Comparison of ENCODE assay signal across 8 mouse cellular contexts in the genomic region with DNA sequence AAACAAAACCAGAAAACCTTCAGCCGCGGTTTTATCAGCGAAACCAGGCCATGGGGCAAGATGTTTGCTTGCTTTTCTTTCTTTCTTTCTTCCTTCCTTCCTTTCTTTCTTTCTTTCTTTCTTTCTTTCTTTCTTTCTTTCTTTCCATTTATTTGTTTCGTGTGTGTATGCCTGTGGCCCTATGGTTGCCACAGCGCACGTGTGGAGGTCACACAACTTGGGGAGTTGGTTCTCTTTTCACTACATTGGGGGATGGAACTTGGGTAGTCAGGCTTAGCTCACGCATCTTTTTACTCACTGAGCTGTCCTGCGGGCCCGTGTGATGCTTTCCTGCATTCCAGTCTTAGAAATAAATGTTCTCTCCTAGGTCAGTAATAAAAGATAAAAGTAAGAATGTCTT. TPM values are rescaled to one million over a fixed set of nuclear protein-coding genes. Genes with fewer than 3 reads are reported as not detected.
A peak's percentile ranks its signal among the peaks of the same experiment; 100 is the strongest.
DNase-seq lines count a peak whose midpoint lies in the region; ATAC-seq and TF ChIP-seq lines count a peak whose summit lies in the region.

No protein-coding gene starts in this region.

- H3K9me3 ChIP-seq in hindbrain, embryonic 16.5 days (ENCODE audit: control insufficient read depth, low read length), result no peaks in the 10 kb centered on the region
- H3K9me3 ChIP-seq in midbrain, postnatal 0 days (ENCODE audit: low read length), result no peaks in the 10 kb centered on the region

- ATAC-seq in hindbrain, embryonic 16.5 days, result no peak
- no peak for ATAC-seq in midbrain, postnatal 0 days (ENCODE audit: low FRiP score)

- H3K9ac ChIP-seq in hindbrain, embryonic 16.5 days (ENCODE audit: low read depth, low read length), result no peak overlapping the region; the same call in 1 of the 2 replicates
- H3K9ac ChIP-seq in midbrain, postnatal 0 days (replicated peaks; ENCODE audit: low read length, poor library complexity, severe bottlenecking), result peak overlapping the region; percentile 97

- peak overlapping the region; percentile 93 for H3K27ac ChIP-seq in layer of hippocampus, adult 2 months
- no peak overlapping the region for H3K27ac ChIP-seq in cortical plate, adult 2 months (ENCODE audit: insufficient read depth, low read length)
- no peak overlapping the region for H3K27ac ChIP-seq in hindbrain, embryonic 16.5 days (ENCODE audit: low read depth, low read length)
- no peak overlapping the region for H3K27ac ChIP-seq in midbrain, postnatal 0 days (ENCODE audit: low read depth, low read length)

- peaks cover 11% of the 10 kb centered on the region; the same call in 1 of the 2 replicates for H3K4me1 ChIP-seq in cortical plate, adult 2 months (ENCODE audit: control insufficient read depth, insufficient read depth, low read length)
- peaks cover 22% of the 10 kb centered on the region for H3K4me1 ChIP-seq in hindbrain, embryonic 16.5 days (ENCODE audit: control insufficient read depth, insufficient read depth, low read depth, low read length)
- peaks cover 9% of the 10 kb centered on the region; the same call in 1 of the 2 replicates for H3K4me1 ChIP-seq in midbrain, postnatal 0 days (ENCODE audit: insufficient read depth, low read length)

- no peaks in the 10 kb centered on the region for H3K27me3 ChIP-seq in hindbrain, embryonic 16.5 days (replicated peaks; ENCODE audit: control insufficient read depth, insufficient read depth, low read length)
- H3K27me3 ChIP-seq in midbrain, postnatal 0 days (ENCODE audit: insufficient read depth, low read length), result no peaks in the 10 kb centered on the region

- peak overlapping the region; percentile 79 for H3K4me2 ChIP-seq in hindbrain, embryonic 16.5 days (ENCODE audit: low read length)
- peak overlapping the region; percentile 82 for H3K4me2 ChIP-seq in midbrain, postnatal 0 days (ENCODE audit: low read depth, low read length, poor library complexity, severe bottlenecking)

- peak overlapping the region; percentile 81 for H3K4me3 ChIP-seq in layer of hippocampus, adult 2 months
- peak overlapping the region; percentile 48 for H3K4me3 ChIP-seq in cortical plate, adult 2 months (ENCODE audit: insufficient read depth, low read length)
- peak overlapping the region; percentile 80 for H3K4me3 ChIP-seq in hindbrain, embryonic 16.5 days (ENCODE audit: low read length)
- peak overlapping the region; percentile 85 for H3K4me3 ChIP-seq in midbrain, postnatal 0 days (ENCODE audit: low read depth, low read length)

- TF ChIP-seq POLR2A in cortical plate, adult 2 months (IDR thresholded peaks at IDR 0.05; ENCODE audit: extremely low read depth, insufficient read depth, low read length), result no peak

- TF ChIP-seq CTCF in layer of hippocampus, adult 2 months (conservative IDR thresholded peaks at IDR 0.05), result no peak
- TF ChIP-seq CTCF in cortical plate, adult 2 months (IDR thresholded peaks at IDR 0.05; ENCODE audit: extremely low read depth, insufficient read depth, low read length), result no peak
- TF ChIP-seq CTCF in midbrain, postnatal 0 days (IDR thresholded peaks at IDR 0.05), result no peak

- no peak for DNase-seq in layer of hippocampus, adult 2 months (ENCODE audit: low spot score in 2 of 2)
- DNase-seq in layer of hippocampus, adult 18-20 months (ENCODE audit: low spot score in 2 of 2), result no peak
- no peak for DNase-seq in midbrain, postnatal 0 days (ENCODE audit: low spot score)
- DNase-seq in thymus, postnatal 36 days, result no peak
- DNase-seq in spleen, postnatal 4 days (ENCODE audit: low spot score in 2 of 2), result no peak
- DNase-seq in frontal cortex, postnatal 36 days (ENCODE audit: low spot score in 2 of 2), result no peak

- H3K36me3 ChIP-seq in hindbrain, embryonic 16.5 days (ENCODE audit: control insufficient read depth, insufficient read depth, low read length), result 0 out of 2 replicates have a peak, but pooled peaks cover 6% of the 10 kb centered on the region
- peaks cover 8% of the 10 kb centered on the region for H3K36me3 ChIP-seq in midbrain, postnatal 0 days (ENCODE audit: insufficient read depth, low read length)

- WGBS in hindbrain, embryonic 16.5 days, result 9% methylated on average over 9 of the region's 9 CpGs
- 12% methylated on average over 9 of the region's 9 CpGs for WGBS in midbrain, postnatal 0 days

RNA-seq across cellular contexts. Expression of a gene that starts 0.7 kb away (rescaled TPM):
- total RNA-seq in layer of hippocampus, adult 2 months (2021), result 100 to 1,000 TPM; 216 to 229 TPM
- 100 to 1,000 TPM; 225 to 233 TPM for total RNA-seq in layer of hippocampus, adult 18-20 months (2021)
- polyA plus RNA-seq in cortical plate, adult 2 months (2012; rRNA removed), result 287 and 303 TPM in 2 replicates
- 214 and 241 TPM in 2 replicates for polyA plus RNA-seq in hindbrain, embryonic 16.5 days (2015; fragmentation: Nextera tagmentation; extraction: Ambion mirVana)
- total RNA-seq in midbrain, postnatal 0 days (2014; rRNA removed), result 239 and 267 TPM in 2 replicates
- 261 and 284 TPM in 2 replicates for polyA plus RNA-seq in midbrain, postnatal 0 days (2015; fragmentation: Nextera tagmentation; extraction: Ambion mirVana)

RNA-seq across cellular contexts. Expression of a gene that starts 41.9 kb away (rescaled TPM):
- 1 to 10 TPM; 3.2 to 4.2 TPM for total RNA-seq in layer of hippocampus, adult 2 months (2021)
- total RNA-seq in layer of hippocampus, adult 18-20 months (2021), result 1 to 10 TPM; 3.3 to 4.5 TPM
- 4.2 and 5.2 TPM in 2 replicates for polyA plus RNA-seq in cortical plate, adult 2 months (2012; rRNA removed)
- polyA plus RNA-seq in hindbrain, embryonic 16.5 days (2015; fragmentation: Nextera tagmentation; extraction: Ambion mirVana), result 0.17 and 0.56 TPM in 2 replicates
- total RNA-seq in midbrain, postnatal 0 days (2014; rRNA removed), result 0.93 and 2.1 TPM in 2 replicates
- 0.27 and 0.44 TPM in 2 replicates for polyA plus RNA-seq in midbrain, postnatal 0 days (2015; fragmentation: Nextera tagmentation; extraction: Ambion mirVana)
